Mouse (Mus musculus): ENCODE measurements at regions not wholly inside any gene's neighbourhood (a gene's known extent, or its start where the extent isn't known, plus 50 kb on each side); places are given as distances from the start of the nearest gene placed in this dataset.

GRCm38 (mm10) chr3:35321991-35322390, 431.9 kb upstream of the Atp11b start:
- Histone ChIP-seq H3K9me3 (ENCODE audit: low read length) (no peaks in the 10 kb centered on the region), H3K4me3 (ENCODE audit: low read depth, low read length) (no peak overlapping the region), H3K27me3 (ENCODE audit: insufficient read depth, low read length) (no peaks in the 10 kb centered on the region), H3K27ac (ENCODE audit: low read depth, low read length) (no peak overlapping the region), H3K4me2 (ENCODE audit: low read depth, low read length, poor library complexity, severe bottlenecking) (no peak overlapping the region), H3K36me3 (ENCODE audit: insufficient read depth, low read length) (no peaks in the 10 kb centered on the region), H3K9ac (replicated peaks; ENCODE audit: low read length, poor library complexity, severe bottlenecking) (no peak overlapping the region), H3K4me1 (ENCODE audit: insufficient read depth, low read length) (0 out of 2 replicates have a peak, but pooled peaks cover 3% of the 10 kb centered on the region)
- no peak for ATAC-seq (ENCODE audit: low FRiP score)
- TF ChIP-seq CTCF (IDR thresholded peaks at IDR 0.05): no peak
- DNase-seq (ENCODE audit: low spot score): peak; percentile 24
- 23% methylated on average over 2 of the region's 2 CpGs for WGBS

GRCm38 (mm10) chr3:35322899-35323298, 431.0 kb upstream of the Atp11b start:
- Histone ChIP-seq H3K4me3 (ENCODE audit: low read depth, low read length) (no peak overlapping the region), H3K4me2 (ENCODE audit: low read depth, low read length, poor library complexity, severe bottlenecking) (no peak overlapping the region), H3K27me3 (ENCODE audit: insufficient read depth, low read length) (no peaks in the 10 kb centered on the region), H3K27ac (ENCODE audit: low read depth, low read length) (no peak overlapping the region), H3K9ac (replicated peaks; ENCODE audit: low read length, poor library complexity, severe bottlenecking) (no peak overlapping the region), H3K36me3 (ENCODE audit: insufficient read depth, low read length) (no peaks in the 10 kb centered on the region), H3K4me1 (ENCODE audit: insufficient read depth, low read length) (0 out of 2 replicates have a peak, but pooled peaks cover 3% of the 10 kb centered on the region), H3K9me3 (ENCODE audit: low read length) (no peaks in the 10 kb centered on the region)
- TF ChIP-seq CTCF (IDR thresholded peaks at IDR 0.05): no peak
- DNase-seq (ENCODE audit: low spot score) (no peak), ATAC-seq (ENCODE audit: low FRiP score) (peak; percentile 31; the same call in 1 of the 2 replicates)
- 81% methylated on average over 4 of the region's 4 CpGs for WGBS

- H3K36me3 ChIP-seq (ENCODE audit: insufficient read depth, low read length): no peaks in the 10 kb centered on the region
- no peak overlapping the region for H3K9ac ChIP-seq (replicated peaks; ENCODE audit: low read length, poor library complexity, severe bottlenecking)
- ATAC-seq (ENCODE audit: low FRiP score) (no peak), DNase-seq (ENCODE audit: low spot score) (peak; percentile 77)
- no peak overlapping the region for H3K4me2 ChIP-seq (ENCODE audit: low read depth, low read length, poor library complexity, severe bottlenecking)
- H3K27ac ChIP-seq (ENCODE audit: low read depth, low read length): peak overlapping the region; percentile 32; the same call in 1 of the 2 replicates
- no peak overlapping the region for H3K4me3 ChIP-seq (ENCODE audit: low read depth, low read length)
- no peaks in the 10 kb centered on the region for H3K9me3 ChIP-seq (ENCODE audit: low read length)
- 0 out of 2 replicates have a peak, but pooled peaks cover 3% of the 10 kb centered on the region for H3K4me1 ChIP-seq (ENCODE audit: insufficient read depth, low read length)
- TF ChIP-seq CTCF (IDR thresholded peaks at IDR 0.05): peak; percentile 70
- H3K27me3 ChIP-seq (ENCODE audit: insufficient read depth, low read length): no peaks in the 10 kb centered on the region
- 60% methylated on average over 11 of the region's 11 CpGs for WGBS
Measured at GRCm38 (mm10) chr3:35323450-35324077, 430.3 kb upstream of the Atp11b start.

GRCm38 (mm10) chr3:35324186-35324585, 429.7 kb upstream of the Atp11b start:
- no peak for ATAC-seq (ENCODE audit: low FRiP score)

GRCm38 (mm10) chr3:35332534-35333272, 421.2 kb upstream of the Atp11b start:
- ATAC-seq (ENCODE audit: low FRiP score): no peak
- WGBS: 11% methylated on average over 18 of the region's 18 CpGs

More at GRCm38 (mm10) chr3:35324186-35324585, 429.7 kb upstream of the Atp11b start:
- no peaks in the 10 kb centered on the region for H3K27me3 ChIP-seq (ENCODE audit: insufficient read depth, low read length)
- DNase-seq (ENCODE audit: low spot score): no peak
- peak overlapping the region; percentile 32 for H3K27ac ChIP-seq (ENCODE audit: low read depth, low read length)
- WGBS: 21% methylated on average over 11 of the region's 11 CpGs
- H3K4me3 ChIP-seq (ENCODE audit: low read depth, low read length): no peak overlapping the region
- no peak overlapping the region for H3K9ac ChIP-seq (replicated peaks; ENCODE audit: low read length, poor library complexity, severe bottlenecking)
- TF ChIP-seq CTCF (IDR thresholded peaks at IDR 0.05): no peak
- no peaks in the 10 kb centered on the region for H3K36me3 ChIP-seq (ENCODE audit: insufficient read depth, low read length)
- H3K4me1 ChIP-seq (ENCODE audit: insufficient read depth, low read length): 0 out of 2 replicates have a peak, but pooled peaks cover 3% of the 10 kb centered on the region
- no peak overlapping the region; the same call in 1 of the 2 replicates for H3K4me2 ChIP-seq (ENCODE audit: low read depth, low read length, poor library complexity, severe bottlenecking)
- no peaks in the 10 kb centered on the region for H3K9me3 ChIP-seq (ENCODE audit: low read length)

GRCm38 (mm10) chr3:35334017-35334416, 419.9 kb upstream of the Atp11b start:
- Histone ChIP-seq H3K4me1 (ENCODE audit: insufficient read depth, low read length) (no peaks in the 10 kb centered on the region), H3K36me3 (ENCODE audit: insufficient read depth, low read length) (no peaks in the 10 kb centered on the region), H3K4me2 (ENCODE audit: low read depth, low read length, poor library complexity, severe bottlenecking) (no peak overlapping the region), H3K27me3 (ENCODE audit: insufficient read depth, low read length) (no peaks in the 10 kb centered on the region), H3K9me3 (ENCODE audit: low read length) (no peaks in the 10 kb centered on the region), H3K27ac (ENCODE audit: low read depth, low read length) (no peak overlapping the region), H3K9ac (replicated peaks; ENCODE audit: low read length, poor library complexity, severe bottlenecking) (no peak overlapping the region), H3K4me3 (ENCODE audit: low read depth, low read length) (no peak overlapping the region)
- 75% methylated on average over 2 of the region's 2 CpGs for WGBS
- no peak for DNase-seq (ENCODE audit: low spot score)
- TF ChIP-seq CTCF (IDR thresholded peaks at IDR 0.05): no peak
- ATAC-seq (ENCODE audit: low FRiP score): no peak

More at GRCm38 (mm10) chr3:35332534-35333272, 421.2 kb upstream of the Atp11b start:
- no peaks in the 10 kb centered on the region for H3K9me3 ChIP-seq (ENCODE audit: low read length)
- no peak overlapping the region for H3K9ac ChIP-seq (replicated peaks; ENCODE audit: low read length, poor library complexity, severe bottlenecking)
- H3K27ac ChIP-seq (ENCODE audit: low read depth, low read length): 0 out of 2 replicates have a peak overlapping the region, but pooled peaks have one; percentile 38
- no peaks in the 10 kb centered on the region for H3K27me3 ChIP-seq (ENCODE audit: insufficient read depth, low read length)
- no peak for DNase-seq (ENCODE audit: low spot score)
- H3K4me2 ChIP-seq (ENCODE audit: low read depth, low read length, poor library complexity, severe bottlenecking): peak overlapping the region; percentile 29; the same call in 1 of the 2 replicates
- no peak for TF ChIP-seq CTCF (IDR thresholded peaks at IDR 0.05)
- H3K4me3 ChIP-seq (ENCODE audit: low read depth, low read length): no peak overlapping the region
- H3K4me1 ChIP-seq (ENCODE audit: insufficient read depth, low read length): no peaks in the 10 kb centered on the region
- no peaks in the 10 kb centered on the region for H3K36me3 ChIP-seq (ENCODE audit: insufficient read depth, low read length)
